Mouse (Mus musculus) lung, embryonic 16.5 days (tissue): Measurements from ENCODE around the gene Ppox. TPM values are rescaled to one million over a fixed set of nuclear protein-coding genes. Genes with fewer than 3 reads are reported as not detected.

Source experiments
- ATAC-seq: fragments of 200-750 bp; cut with Nextera tagmentation; 2 replicates; pipeline ENCODE4 v1.8.0; 2017; ENCODE audit warnings: low read depth, mild to moderate bottlenecking, moderate library complexity
- H3K27ac ChIP-seq: fragments of 300-500 bp; sonication (generic); 2 replicates; pipeline ENCODE4 v1.5.1; 2014; ENCODE audit warnings: mild to moderate bottlenecking, control low read depth, low read length
- H3K27me3 ChIP-seq: fragments of 300-500 bp; sonication (generic); 2 replicates; pipeline ENCODE4 v1.6.1; 2014; ENCODE audit warnings: low read depth, low read length, mixed read lengths; ENCODE audit not compliant: control insufficient read depth, insufficient read depth
- H3K36me3 ChIP-seq: fragments of 300-500 bp; sonication (generic); 2 replicates; pipeline ENCODE4 v1.6.1; 2014; ENCODE audit warnings: low read length; ENCODE audit not compliant: control insufficient read depth, insufficient read depth
- H3K4me1 ChIP-seq: fragments of 300-500 bp; sonication (generic); replicated peaks from 2 replicates; pipeline ENCODE4 v1.6.1; 2014; ENCODE audit warnings: low read length, mixed read lengths; ENCODE audit not compliant: control insufficient read depth, insufficient read depth
- H3K4me2 ChIP-seq: fragments of 300-500 bp; sonication (generic); 2 replicates; pipeline ENCODE4 v1.6.1; 2014; ENCODE audit warnings: low read depth, low read length, control low read depth
- H3K4me3 ChIP-seq: fragments of 300-500 bp; sonication (generic); 2 replicates; pipeline ENCODE4 v1.5.1; 2014; ENCODE audit warnings: mild to moderate bottlenecking, low read length, control low read depth
- H3K9ac ChIP-seq: fragments of 300-500 bp; sonication (generic); 2 replicates; pipeline ENCODE4 v1.6.1; 2014; ENCODE audit warnings: low read length, control low read depth
- H3K9me3 ChIP-seq: fragments of 300-500 bp; sonication (generic); 2 replicates; pipeline ENCODE4 v1.6.1; 2016; ENCODE audit warnings: low read length; ENCODE audit not compliant: control insufficient read depth
- WGBS: fragments of 180-500 bp; shearing (Covaris S2); extraction: QIAGEN DNeasy Blood & Tissue Kit; methylation state at CpG from one replicate; pipeline ENCODE4 v1.1.7; 2014; 5-methylcytosine and 5-hydroxymethylcytosine counted together
- polyA plus RNA-seq: library from polyadenylated mRNA; unstranded; fragments of >200 nt; fragmentation: Nextera tagmentation; extraction: Ambion mirVana; gene quantifications from 2 replicates; pipeline ENCODE4 v1.2.1, GENCODE M21; 2015

Gene Ppox
- polyA plus RNA-seq, 1 experiment from 2014 or later: 53.9 TPM

GRCm38 (mm10) chr1:171271622-171272021 lies 9.4 kb downstream of the Ppox start:
- H3K9me3 ChIP-seq: no peaks in the 10 kb centered on the region
- peaks cover 15% of the 10 kb centered on the region for H3K4me1 ChIP-seq
- no peak for ATAC-seq
- H3K27me3 ChIP-seq: no peaks in the 10 kb centered on the region
- H3K9ac ChIP-seq: peak overlapping the region; percentile 81; the same call in 1 of the 2 replicates
- H3K36me3 ChIP-seq: peaks cover 36% of the 10 kb centered on the region
- peak overlapping the region; percentile 80 for H3K27ac ChIP-seq
- H3K4me3 ChIP-seq: peak overlapping the region; percentile 77
- H3K4me2 ChIP-seq: peak overlapping the region; percentile 73
- WGBS: 52% methylated on average over 10 of the region's 10 CpGs

GRCm38 (mm10) chr1:171271196-171271595 lies 9.8 kb downstream of the Ppox start:
- ATAC-seq: no peak
- H3K4me1 ChIP-seq: peaks cover 15% of the 10 kb centered on the region
- WGBS: 25% methylated on average over 9 of the region's 9 CpGs

GRCm38 (mm10) chr1:171270573-171270900 lies 10.4 kb downstream of the Ppox start:
- peak; percentile 82 for ATAC-seq
- Histone ChIP-seq H3K4me1 (peaks cover 15% of the 10 kb centered on the region), H3K36me3 (peaks cover 26% of the 10 kb centered on the region), H3K4me2 (peak overlapping the region; percentile 73), H3K27me3 (no peaks in the 10 kb centered on the region), H3K9me3 (no peaks in the 10 kb centered on the region), H3K27ac (peak overlapping the region; percentile 80), H3K9ac (peak overlapping the region; percentile 81), H3K4me3 (peak overlapping the region; percentile 77)
- under 1% methylated on average over 19 of the region's 19 CpGs for whole genome bisulfite sequencing

More at GRCm38 (mm10) chr1:171271196-171271595, 9.8 kb downstream of the Ppox start:
- H3K4me2 ChIP-seq: peak overlapping the region; percentile 73
- H3K9ac ChIP-seq: peak overlapping the region; percentile 81
- H3K4me3 ChIP-seq: peak overlapping the region; percentile 77
- H3K27me3 ChIP-seq: no peaks in the 10 kb centered on the region
- H3K36me3 ChIP-seq: peaks cover 31% of the 10 kb centered on the region
- no peaks in the 10 kb centered on the region for H3K9me3 ChIP-seq
- peak overlapping the region; percentile 80 for H3K27ac ChIP-seq

GRCm38 (mm10) chr1:171269848-171270572 lies 11.0 kb downstream of the Ppox start, which contains the start of gene B4galt3:
Gene B4galt3 (plus strand): TSS chr1:171270328.
- ATAC-seq: peak; percentile 96
- H3K9me3 ChIP-seq: no peaks in the 10 kb centered on the region
- WGBS: 4% methylated on average over 36 of the region's 36 CpGs
- H3K4me3 ChIP-seq: peak within 1 kb of the TSS; percentile 77
- peak within 1 kb of the TSS; percentile 80 for H3K27ac ChIP-seq
- no peaks in the 10 kb centered on the region for H3K27me3 ChIP-seq
- peak within 1 kb of the TSS; percentile 73 for H3K4me2 ChIP-seq
- H3K4me1 ChIP-seq: peaks cover 15% of the 10 kb centered on the region
- peak within 1 kb of the TSS; percentile 81 for H3K9ac ChIP-seq
- H3K36me3 ChIP-seq: peaks cover 21% of the 10 kb centered on the region

GRCm38 (mm10) chr1:171268341-171268740 lies 12.6 kb downstream of the Ppox start:
- 70% methylated on average over 1 of the region's 1 CpGs for WGBS
- H3K4me1 ChIP-seq: peaks cover 19% of the 10 kb centered on the region
- no peak for ATAC-seq
- no peak overlapping the region for H3K9ac ChIP-seq
- peaks cover 6% of the 10 kb centered on the region; the same call in 1 of the 2 replicates for H3K36me3 ChIP-seq
- no peak overlapping the region for H3K4me3 ChIP-seq
- no peaks in the 10 kb centered on the region for H3K9me3 ChIP-seq
- no peaks in the 10 kb centered on the region for H3K27me3 ChIP-seq
- H3K27ac ChIP-seq: no peak overlapping the region
- H3K4me2 ChIP-seq: no peak overlapping the region

- H3K4me1 ChIP-seq: peaks cover 22% of the 10 kb centered on the region
- no peaks in the 10 kb centered on the region for H3K36me3 ChIP-seq
- H3K9me3 ChIP-seq: no peaks in the 10 kb centered on the region
- 42% methylated on average over 4 of the region's 4 CpGs for WGBS
- H3K27ac ChIP-seq: no peak overlapping the region
- no peak overlapping the region for H3K4me3 ChIP-seq
- H3K4me2 ChIP-seq: no peak overlapping the region
- no peak overlapping the region for H3K9ac ChIP-seq
- ATAC-seq: no peak
- no peaks in the 10 kb centered on the region for H3K27me3 ChIP-seq
These were observed 14.8 kb downstream of the Ppox start for GRCm38 (mm10) chr1:171265971-171266744.

DNA sequence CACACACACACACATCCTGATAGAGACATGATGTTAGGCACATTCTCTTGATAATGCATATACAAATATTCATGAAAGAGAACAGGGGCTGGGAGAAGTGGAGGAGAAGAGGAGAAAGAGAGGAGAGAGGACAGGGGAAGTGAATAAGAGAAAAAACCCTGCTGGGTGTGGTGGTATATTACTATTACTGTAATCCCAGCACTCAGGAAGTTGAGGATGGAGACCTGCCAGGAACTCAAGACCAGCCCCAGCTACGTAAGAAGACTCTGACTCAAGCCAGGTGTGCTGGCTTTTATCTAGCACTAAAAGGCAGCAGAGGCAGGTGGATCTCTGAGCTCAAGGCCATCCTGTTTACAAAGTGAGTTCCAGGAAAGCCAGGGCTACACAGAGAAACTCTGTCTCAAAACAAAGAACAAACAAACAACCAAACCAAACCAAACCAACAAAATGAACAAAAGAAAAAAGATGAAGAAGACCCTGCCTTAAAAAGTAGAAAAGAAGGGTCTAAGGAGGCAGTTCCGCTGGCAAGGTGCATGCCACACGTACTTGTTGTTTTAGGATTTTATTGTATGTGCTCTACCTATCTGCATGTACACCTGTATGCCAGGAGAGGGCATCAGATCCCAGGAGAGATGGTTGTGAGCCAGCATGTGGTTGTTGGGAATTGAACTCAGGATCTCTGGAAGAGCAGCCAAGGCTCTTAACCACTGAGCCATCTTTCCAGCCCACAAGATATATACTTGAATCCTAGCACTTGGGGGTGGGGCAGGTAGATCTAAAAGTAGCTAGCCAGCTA lies 17.1 kb downstream of the Ppox start:
- H3K27me3 ChIP-seq: no peaks in the 10 kb centered on the region
- peak overlapping the region; percentile 92 for H3K27ac ChIP-seq
- H3K36me3 ChIP-seq: no peaks in the 10 kb centered on the region
- H3K4me3 ChIP-seq: no peak overlapping the region
- ATAC-seq: peak; percentile 5
- 65% methylated on average over 3 of the region's 3 CpGs for WGBS
- no peak overlapping the region for H3K9ac ChIP-seq
- peaks cover 31% of the 10 kb centered on the region for H3K4me1 ChIP-seq
- H3K4me2 ChIP-seq: no peak overlapping the region
- no peaks in the 10 kb centered on the region for H3K9me3 ChIP-seq

DNA sequence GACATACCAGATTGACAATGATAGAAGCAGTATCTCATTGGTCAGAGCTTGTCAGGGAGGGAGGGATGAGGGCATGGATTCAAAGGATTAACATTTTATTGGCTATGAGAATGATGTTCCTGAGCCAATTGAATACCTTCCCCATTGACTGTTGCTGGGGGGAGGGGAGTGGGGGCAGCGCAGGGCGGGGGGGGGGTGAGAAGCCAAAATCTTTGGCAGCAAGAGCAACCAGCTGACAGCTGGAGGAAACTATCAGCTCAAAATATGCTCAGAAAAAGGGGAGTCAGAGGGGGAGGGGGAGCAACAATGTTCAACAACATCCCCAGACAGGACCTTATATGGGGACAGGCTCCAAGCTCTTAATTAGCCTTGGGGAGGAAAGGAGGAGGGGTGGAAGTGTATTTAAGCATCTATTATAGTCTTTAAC lies 17.8 kb downstream of the Ppox start:
- no peaks in the 10 kb centered on the region for H3K9me3 ChIP-seq
- no peak overlapping the region for H3K4me3 ChIP-seq
- peak overlapping the region; percentile 48; the same call in 1 of the 2 replicates for H3K4me2 ChIP-seq
- H3K9ac ChIP-seq: no peak overlapping the region
- ATAC-seq: peak; percentile 93
- peaks cover 31% of the 10 kb centered on the region for H3K4me1 ChIP-seq
- WGBS: 0% methylated on average over 1 of the region's 2 CpGs
- peak overlapping the region; percentile 97 for H3K27ac ChIP-seq
- H3K36me3 ChIP-seq: no peaks in the 10 kb centered on the region
- no peaks in the 10 kb centered on the region for H3K27me3 ChIP-seq
